8 mouse cellular contexts compared by ENCODE assay signal in the genomic region with DNA sequence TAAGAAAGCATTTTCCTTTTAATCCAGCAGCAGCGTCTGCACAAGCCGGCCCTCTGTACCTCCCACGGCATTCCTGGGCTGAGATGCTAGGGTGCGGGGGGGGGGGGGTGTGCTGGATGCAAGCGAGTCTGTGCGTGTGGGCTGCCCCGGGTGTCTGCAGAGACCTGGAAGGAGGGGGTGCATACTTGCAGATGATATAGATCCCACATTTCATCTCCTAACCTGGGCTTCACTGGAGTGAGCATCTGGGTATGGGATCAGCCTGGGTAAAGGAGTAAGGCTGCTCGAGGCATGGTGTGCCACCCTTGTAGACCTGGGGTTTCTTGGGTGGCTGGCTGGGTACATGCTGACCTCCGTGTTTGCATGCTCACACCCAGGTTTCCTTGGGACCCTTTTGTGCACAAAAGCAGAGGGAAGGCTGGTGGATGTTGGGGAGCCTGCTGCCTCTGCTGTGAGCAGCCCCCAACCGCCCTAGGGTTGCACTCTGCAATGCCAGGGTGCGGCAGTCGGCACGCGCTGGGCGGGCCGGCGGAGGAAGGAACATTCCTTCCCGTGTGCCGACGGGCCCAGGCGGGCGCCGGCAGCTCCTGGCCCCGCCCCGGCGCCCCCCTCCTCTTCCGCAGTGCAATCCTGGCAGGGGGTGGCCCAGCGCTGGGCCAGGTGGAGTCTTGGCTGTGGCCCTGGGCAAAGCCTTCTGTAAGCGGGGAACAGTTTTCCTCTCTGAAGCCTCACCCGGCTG. TPM values are rescaled to one million over a fixed set of nuclear protein-coding genes. Genes with fewer than 3 reads are reported as not detected.
A peak's percentile ranks its signal among the peaks of the same experiment; 100 is the strongest.
DNase-seq lines count a peak whose midpoint lies in the region; ATAC-seq and TF ChIP-seq lines count a peak whose summit lies in the region.

No protein-coding gene starts in this region.

- 0 out of 2 replicates have a peak overlapping the region, but pooled peaks have one; percentile 59 for H3K27ac ChIP-seq in heart, embryonic 11.5 days (ENCODE audit: low read depth, low read length)
- peak overlapping the region; percentile 97 for H3K27ac ChIP-seq in forebrain, embryonic 14.5 days (ENCODE audit: low read depth, low read length)
- H3K27ac ChIP-seq in kidney, postnatal 0 days: peak overlapping the region; percentile 77

- TF ChIP-seq CTCF in kidney, postnatal 0 days (IDR thresholded peaks at IDR 0.05; ENCODE audit: low read depth): no peak

- no peak for ATAC-seq in heart, embryonic 11.5 days (replicated peaks; ENCODE audit: insufficient number of reproducible peaks, low FRiP score, low TSS enrichment)
- peak; percentile 16 for ATAC-seq in forebrain, embryonic 14.5 days
- ATAC-seq in kidney, postnatal 0 days (replicated peaks; ENCODE audit: low FRiP score, low read depth): 0 out of 2 replicates have a peak, but pooled peaks have one; percentile 9

- peak overlapping the region; percentile 65 for H3K9ac ChIP-seq in heart, embryonic 11.5 days (ENCODE audit: low read depth, low read length)
- H3K9ac ChIP-seq in forebrain, embryonic 14.5 days (ENCODE audit: low read length): peak overlapping the region; percentile 84
- peak overlapping the region; percentile 49 for H3K9ac ChIP-seq in kidney, postnatal 0 days (ENCODE audit: low read depth, low read length)

- peaks cover 46% of the 10 kb centered on the region for H3K4me1 ChIP-seq in heart, embryonic 11.5 days (ENCODE audit: control insufficient read depth, insufficient read depth, low read length)
- peaks cover 41% of the 10 kb centered on the region for H3K4me1 ChIP-seq in forebrain, embryonic 14.5 days (ENCODE audit: control insufficient read depth, insufficient read depth, low read length)
- peaks cover 50% of the 10 kb centered on the region for H3K4me1 ChIP-seq in kidney, postnatal 0 days (replicated peaks; ENCODE audit: insufficient read depth, low read length)

- H3K36me3 ChIP-seq in heart, embryonic 11.5 days (ENCODE audit: control insufficient read depth, insufficient read depth, low read length): no peaks in the 10 kb centered on the region
- H3K36me3 ChIP-seq in forebrain, embryonic 14.5 days (ENCODE audit: control insufficient read depth, insufficient read depth, low read length): peaks cover 26% of the 10 kb centered on the region
- H3K36me3 ChIP-seq in kidney, postnatal 0 days (ENCODE audit: insufficient read depth, low read length): peaks cover 23% of the 10 kb centered on the region

- H3K4me2 ChIP-seq in heart, embryonic 11.5 days: peak overlapping the region; percentile 67
- H3K4me2 ChIP-seq in forebrain, embryonic 14.5 days (ENCODE audit: low read length): peak overlapping the region; percentile 87
- H3K4me2 ChIP-seq in kidney, postnatal 0 days (ENCODE audit: low read length): peak overlapping the region; percentile 81

- H3K27me3 ChIP-seq in heart, embryonic 11.5 days (ENCODE audit: control insufficient read depth, insufficient read depth, low read length): peaks cover 74% of the 10 kb centered on the region
- H3K27me3 ChIP-seq in forebrain, embryonic 14.5 days (replicated peaks; ENCODE audit: control insufficient read depth, insufficient read depth, low read length): peaks cover 3% of the 10 kb centered on the region; the same call in 1 of the 2 replicates
- no peaks in the 10 kb centered on the region for H3K27me3 ChIP-seq in kidney, postnatal 0 days (ENCODE audit: insufficient read depth, low read length)

- WGBS in heart, embryonic 11.5 days (ENCODE audit: insufficient replicate concordance): 4% methylated on average over 30 of the region's 30 CpGs
- under 1% methylated on average over 26 of the region's 30 CpGs for WGBS in forebrain, embryonic 14.5 days
- WGBS in kidney, postnatal 0 days: 2% methylated on average over 30 of the region's 30 CpGs

- DNase-seq in heart, adult 8-10 months (ENCODE audit: low spot score): no peak
- DNase-seq in NIH3T3 (ENCODE audit: low read depth): peak; percentile 76
- DNase-seq in forebrain, embryonic 14.5 days (ENCODE audit: low spot score): peak; percentile 70
- peak; percentile 84 for DNase-seq in kidney, postnatal 0 days (ENCODE audit: low spot score)
- DNase-seq in lung, postnatal 25 days (ENCODE audit: low spot score): peak; percentile 72
- DNase-seq in thymus, postnatal 0 days (ENCODE audit: low spot score): peak; percentile 44
- DNase-seq in left cerebral cortex, adult 8-10 months (ENCODE audit: low spot score in 2 of 2): no peak

- H3K9me3 ChIP-seq in heart, embryonic 11.5 days (replicated peaks; ENCODE audit: control insufficient read depth, low read length): no peaks in the 10 kb centered on the region
- H3K9me3 ChIP-seq in forebrain, embryonic 14.5 days (replicated peaks; ENCODE audit: control insufficient read depth, low read length): no peaks in the 10 kb centered on the region
- no peaks in the 10 kb centered on the region for H3K9me3 ChIP-seq in kidney, postnatal 0 days (replicated peaks; ENCODE audit: low read length)

- peak overlapping the region; percentile 35 for H3K4me3 ChIP-seq in heart, embryonic 11.5 days (ENCODE audit: low read depth, low read length)
- peak overlapping the region; percentile 64 for H3K4me3 ChIP-seq in forebrain, embryonic 14.5 days (ENCODE audit: low read depth, low read length)
- peak overlapping the region; percentile 30 for H3K4me3 ChIP-seq in kidney, postnatal 0 days (replicated peaks; ENCODE audit: low read depth, low read length)

RNA-seq across cellular contexts. Expression of a gene that starts 3.3 kb away (rescaled TPM):
- polyA plus RNA-seq in heart, embryonic 11.5 days (2014; fragmentation: Nextera tagmentation; extraction: Ambion mirVana): 2.8 and 3.3 TPM in 2 replicates
- 1 to 10 TPM; 6.0 to 8.3 (median 6.9) TPM for total RNA-seq in heart, adult 8-10 months (2022)
- polyA plus RNA-seq in forebrain, embryonic 14.5 days (2014; fragmentation: Nextera tagmentation; extraction: Ambion mirVana): 30.9 TPM in 2 replicates
- polyA plus RNA-seq in kidney, postnatal 0 days (2015; fragmentation: Nextera tagmentation; extraction: Ambion mirVana): 28.8 and 33.4 TPM in 2 replicates
- polyA plus RNA-seq in thymus, postnatal 0 days (2015; fragmentation: Nextera tagmentation; extraction: Ambion mirVana): 13.2 and 13.3 TPM in 2 replicates
- 10 to 100 TPM; 19.9 to 24.1 (median 22.3) TPM for total RNA-seq in left cerebral cortex, adult 8-10 months (2022)

RNA-seq across cellular contexts. Expression of a gene that starts 38.4 kb away (rescaled TPM):
- 26.7 and 28.8 TPM in 2 replicates for polyA plus RNA-seq in heart, embryonic 11.5 days (2014; fragmentation: Nextera tagmentation; extraction: Ambion mirVana)
- 10 to 100 TPM in 2 of 4 experiments, 1 to 10 TPM in 2; 8.8 to 11.5 (median 9.9) TPM for total RNA-seq in heart, adult 8-10 months (2022)
- polyA plus RNA-seq in forebrain, embryonic 14.5 days (2014; fragmentation: Nextera tagmentation; extraction: Ambion mirVana): 65.8 and 72.3 TPM in 2 replicates
- 21.7 and 25.3 TPM in 2 replicates for polyA plus RNA-seq in kidney, postnatal 0 days (2015; fragmentation: Nextera tagmentation; extraction: Ambion mirVana)
- polyA plus RNA-seq in thymus, postnatal 0 days (2015; fragmentation: Nextera tagmentation; extraction: Ambion mirVana): 10.4 and 12.3 TPM in 2 replicates
- total RNA-seq in left cerebral cortex, adult 8-10 months (2022): 100 to 1,000 TPM; 173 to 201 (median 187) TPM

RNA-seq across cellular contexts. Expression of a gene that starts 45.6 kb away (rescaled TPM):
- 0.74 TPM in 1 of 2 replicates, not detected in the other for polyA plus RNA-seq in heart, embryonic 11.5 days (2014; fragmentation: Nextera tagmentation; extraction: Ambion mirVana)
- total RNA-seq in heart, adult 8-10 months (2022): not detected
- 0.38 TPM in 1 of 2 replicates, not detected in the other for polyA plus RNA-seq in forebrain, embryonic 14.5 days (2014; fragmentation: Nextera tagmentation; extraction: Ambion mirVana)
- not detected in 2 replicates for polyA plus RNA-seq in kidney, postnatal 0 days (2015; fragmentation: Nextera tagmentation; extraction: Ambion mirVana)
- 13.1 and 21.2 TPM in 2 replicates for polyA plus RNA-seq in thymus, postnatal 0 days (2015; fragmentation: Nextera tagmentation; extraction: Ambion mirVana)
- total RNA-seq in left cerebral cortex, adult 8-10 months (2022): 1 to 10 TPM in 1 of 4 experiments, under 1 TPM in 2, not detected in 1; 0.80 to 1.3 (median 0.93) TPM

Comparison
In these comparisons a context has a peak if more than half of its experiments do, and no peak if none do; other contexts are left out.
1. DNase-seq: peak in NIH3T3 (single experiment), forebrain, embryonic 14.5 days (single experiment), kidney, postnatal 0 days (single experiment), lung, postnatal 25 days (single experiment) and thymus, postnatal 0 days (single experiment); none in heart, adult 8-10 months (single experiment) and left cerebral cortex, adult 8-10 months (0 of 2).
2. Peak in every context shown above with its lines, with median percentiles within 50 percentile points of each other: H3K27ac ChIP-seq, H3K4me2 ChIP-seq, H3K4me3 ChIP-seq and H3K9ac ChIP-seq.